Mouse (Mus musculus): ENCODE data around the gene Spcs3. TPM values are rescaled to one million over a fixed set of nuclear protein-coding genes. Genes with fewer than 3 reads are reported as not detected.

The Spcs3 gene
- 29.8 and 31.3 TPM in 2 replicates for polyA plus RNA-seq (2012; rRNA removed)

GRCm38 (mm10) chr8:54529382-54530296 is at the start of gene Spcs3, which contains the start of gene Asb5:
Spcs3 (minus strand) TSS chr8:54529998.
Asb5 (plus strand) TSS chr8:54529580.
- peak within 1 kb of the TSS; percentile 71 for H3K4me3 ChIP-seq (replicated peaks; ENCODE audit: insufficient read depth, low read depth, low read length)
- under 1% methylated on average over 88 of the region's 89 CpGs for WGBS
- peak within 1 kb of the TSS; percentile 46 for H3K27ac ChIP-seq (ENCODE audit: insufficient read depth, low read length)
- no peaks in the 10 kb centered on the region; the same call in 1 of the 2 replicates for H3K4me1 ChIP-seq (ENCODE audit: control insufficient read depth, insufficient read depth, low read length)
- no peak for TF ChIP-seq CTCF (IDR thresholded peaks at IDR 0.05; ENCODE audit: borderline replicate concordance, insufficient read depth, low read depth, low read length)
- TF ChIP-seq POLR2A (IDR thresholded peaks at IDR 0.05; ENCODE audit: borderline replicate concordance, insufficient read depth, low read length) = peak; percentile 49; the same call in 1 of the 2 replicates
- DNase-seq = peak; percentile 96
- no peaks in the 10 kb centered on the region for H3K27me3 ChIP-seq (ENCODE audit: control insufficient read depth, insufficient read depth, low read length)

GRCm38 (mm10) chr8:54570618-54571609 is 41.1 kb upstream of the Spcs3 start:
- no peak overlapping the region for H3K27ac ChIP-seq (ENCODE audit: insufficient read depth, low read length)

GRCm38 (mm10) chr8:54567168-54567567 is 37.4 kb upstream of the Spcs3 start:
- 17% methylated on average over 2 of the region's 2 CpGs for WGBS
- TF ChIP-seq CTCF (IDR thresholded peaks at IDR 0.05; ENCODE audit: borderline replicate concordance, insufficient read depth, low read depth, low read length) (no peak), POLR2A (IDR thresholded peaks at IDR 0.05; ENCODE audit: borderline replicate concordance, insufficient read depth, low read length) (no peak)
- H3K4me3 ChIP-seq (replicated peaks; ENCODE audit: insufficient read depth, low read depth, low read length) = no peak overlapping the region
- H3K27ac ChIP-seq (ENCODE audit: insufficient read depth, low read length) = no peak overlapping the region
- no peak for DNase-seq
- H3K27me3 ChIP-seq (ENCODE audit: control insufficient read depth, insufficient read depth, low read length) = no peaks in the 10 kb centered on the region
- no peaks in the 10 kb centered on the region; the same call in 1 of the 2 replicates for H3K4me1 ChIP-seq (ENCODE audit: control insufficient read depth, insufficient read depth, low read length)

More at GRCm38 (mm10) chr8:54570618-54571609, 41.1 kb upstream of the Spcs3 start:
- TF ChIP-seq CTCF (IDR thresholded peaks at IDR 0.05; ENCODE audit: borderline replicate concordance, insufficient read depth, low read depth, low read length) (no peak), POLR2A (IDR thresholded peaks at IDR 0.05; ENCODE audit: borderline replicate concordance, insufficient read depth, low read length) (no peak)
- no peak for DNase-seq
- H3K27me3 ChIP-seq (ENCODE audit: control insufficient read depth, insufficient read depth, low read length) = no peaks in the 10 kb centered on the region
- 64% methylated on average over 15 of the region's 15 CpGs for WGBS
- H3K4me1 ChIP-seq (ENCODE audit: control insufficient read depth, insufficient read depth, low read length) = no peaks in the 10 kb centered on the region
- H3K4me3 ChIP-seq (replicated peaks; ENCODE audit: insufficient read depth, low read depth, low read length) = no peak overlapping the region

GRCm38 (mm10) chr8:54565603-54566260 is 35.9 kb upstream of the Spcs3 start:
- no peak for TF ChIP-seq POLR2A (IDR thresholded peaks at IDR 0.05; ENCODE audit: borderline replicate concordance, insufficient read depth, low read length)
- no peak for TF ChIP-seq CTCF (IDR thresholded peaks at IDR 0.05; ENCODE audit: borderline replicate concordance, insufficient read depth, low read depth, low read length)
- no peak for DNase-seq
- Histone ChIP-seq H3K27me3 (ENCODE audit: control insufficient read depth, insufficient read depth, low read length) (no peaks in the 10 kb centered on the region), H3K27ac (ENCODE audit: insufficient read depth, low read length) (no peak overlapping the region), H3K4me1 (ENCODE audit: control insufficient read depth, insufficient read depth, low read length) (no peaks in the 10 kb centered on the region; the same call in 1 of the 2 replicates), H3K4me3 (replicated peaks; ENCODE audit: insufficient read depth, low read depth, low read length) (no peak overlapping the region)
- 85% methylated on average over 7 of the region's 7 CpGs for WGBS

- 84% methylated on average over 1 of the region's 1 CpGs for WGBS
- H3K4me1 ChIP-seq (ENCODE audit: control insufficient read depth, insufficient read depth, low read length) = no peaks in the 10 kb centered on the region; the same call in 1 of the 2 replicates
- no peak overlapping the region for H3K4me3 ChIP-seq (replicated peaks; ENCODE audit: insufficient read depth, low read depth, low read length)
- no peaks in the 10 kb centered on the region for H3K27me3 ChIP-seq (ENCODE audit: control insufficient read depth, insufficient read depth, low read length)
- no peak overlapping the region for H3K27ac ChIP-seq (ENCODE audit: insufficient read depth, low read length)
- TF ChIP-seq POLR2A (IDR thresholded peaks at IDR 0.05; ENCODE audit: borderline replicate concordance, insufficient read depth, low read length) (no peak), CTCF (IDR thresholded peaks at IDR 0.05; ENCODE audit: borderline replicate concordance, insufficient read depth, low read depth, low read length) (no peak)
- no peak for DNase-seq
These were observed 35.4 kb upstream of the Spcs3 start for GRCm38 (mm10) chr8:54565181-54565580.

- H3K4me3 ChIP-seq (replicated peaks; ENCODE audit: insufficient read depth, low read depth, low read length) = no peak overlapping the region
- no peaks in the 10 kb centered on the region; the same call in 1 of the 2 replicates for H3K4me1 ChIP-seq (ENCODE audit: control insufficient read depth, insufficient read depth, low read length)
- WGBS = 48% methylated on average over 4 of the region's 4 CpGs
- no peaks in the 10 kb centered on the region for H3K27me3 ChIP-seq (ENCODE audit: control insufficient read depth, insufficient read depth, low read length)
- H3K27ac ChIP-seq (ENCODE audit: insufficient read depth, low read length) = no peak overlapping the region
- TF ChIP-seq POLR2A (IDR thresholded peaks at IDR 0.05; ENCODE audit: borderline replicate concordance, insufficient read depth, low read length) = no peak
- no peak for TF ChIP-seq CTCF (IDR thresholded peaks at IDR 0.05; ENCODE audit: borderline replicate concordance, insufficient read depth, low read depth, low read length)
- DNase-seq = peak in 1 of 2 experiments; percentile 21
These were observed 32.3 kb upstream of the Spcs3 start for GRCm38 (mm10) chr8:54562137-54562536.

GRCm38 (mm10) chr8:54554921-54555320 is 25.1 kb upstream of the Spcs3 start:
- H3K27me3 ChIP-seq (ENCODE audit: control insufficient read depth, insufficient read depth, low read length) = no peaks in the 10 kb centered on the region
- DNase-seq = no peak
- H3K4me3 ChIP-seq (replicated peaks; ENCODE audit: insufficient read depth, low read depth, low read length) = no peak overlapping the region
- no peaks in the 10 kb centered on the region for H3K4me1 ChIP-seq (ENCODE audit: control insufficient read depth, insufficient read depth, low read length)
- H3K27ac ChIP-seq (ENCODE audit: insufficient read depth, low read length) = no peak overlapping the region
- 93% methylated on average over 2 of the region's 2 CpGs for whole genome bisulfite sequencing
- no peak for TF ChIP-seq POLR2A (IDR thresholded peaks at IDR 0.05; ENCODE audit: borderline replicate concordance, insufficient read depth, low read length)

All from cerebellum, adult 2 months (tissue).